Mouse (Mus musculus): ENCODE measurements at regions not wholly inside any gene's neighbourhood (a gene's known extent, or its start where the extent isn't known, plus 50 kb on each side); places are given as distances from the start of the nearest gene placed in this dataset.

- TF ChIP-seq EP300 (IDR thresholded peaks at IDR 0.05; ENCODE audit: low read depth) (no peak), CTCF (IDR thresholded peaks at IDR 0.05; ENCODE audit: low read depth) (no peak)
Measured at GRCm38 (mm10) chr8:103644845-103645244, 456.6 kb upstream of the Cdh5 start.
